In the genomic region with DNA sequence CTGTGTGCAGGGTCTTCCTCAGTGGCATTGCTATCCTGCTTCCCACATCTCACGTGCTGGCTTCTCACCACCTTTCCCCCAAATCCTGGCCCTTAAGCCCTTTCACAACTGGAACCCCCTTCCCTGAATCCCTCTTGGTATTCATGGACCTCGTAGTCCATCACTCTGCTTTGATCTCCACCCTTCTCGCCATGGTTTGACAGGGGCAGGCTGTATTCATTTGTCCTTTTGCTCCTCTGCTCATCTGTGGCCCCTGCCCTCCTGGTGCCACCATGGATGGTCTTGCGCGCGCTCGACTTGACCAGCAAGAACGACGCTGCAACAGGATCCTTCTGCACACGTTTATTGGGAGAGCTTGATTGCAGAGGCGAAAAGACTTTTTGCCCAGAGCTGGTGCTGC, we compare ENCODE assay signal across 25 mouse cellular contexts. TPM values are rescaled to one million over a fixed set of nuclear protein-coding genes. Genes with fewer than 3 reads are reported as not detected.
"Had no signal": no experiment of that assay in that cellular context is flagged by ENCODE, and none has a peak within 500 bp of the region (broad histone marks: within the 10 kb centered on the region; RNA-seq: fewer than 3 reads in every experiment).

No protein-coding gene starts in this region.

- DNase-seq: cerebellum, adult 8-10 months; cerebellum, adult 9-10 months; cerebellum, adult 9-11 months; gastrocnemius, adult 2 months; gastrocnemius, postnatal 10 days; gastrocnemius, postnatal 14 days; gastrocnemius, postnatal 25 days; gastrocnemius, postnatal 36 days; heart, adult 11 months; heart, adult 2 months had no signal

- H3K27ac ChIP-seq: embryonic facial prominence, embryonic 10.5 days; embryonic facial prominence, embryonic 12.5 days; embryonic facial prominence, embryonic 13.5 days; embryonic facial prominence, embryonic 15.5 days; forebrain, embryonic 10.5 days; forebrain, embryonic 12.5 days; forebrain, embryonic 13.5 days; gastrocnemius, adult 2 months; heart, adult 2 months had no signal

- H3K9ac ChIP-seq: embryonic facial prominence, embryonic 12.5 days; embryonic facial prominence, embryonic 13.5 days; embryonic facial prominence, embryonic 15.5 days; forebrain, embryonic 12.5 days; forebrain, embryonic 13.5 days had no signal

- H3K9me3 ChIP-seq: embryonic facial prominence, embryonic 10.5 days; embryonic facial prominence, embryonic 12.5 days; embryonic facial prominence, embryonic 13.5 days; embryonic facial prominence, embryonic 15.5 days; forebrain, embryonic 12.5 days; forebrain, embryonic 13.5 days had no signal

- H3K27me3 ChIP-seq: embryonic facial prominence, embryonic 12.5 days; embryonic facial prominence, embryonic 13.5 days; embryonic facial prominence, embryonic 15.5 days had no signal

- H3K4me3 ChIP-seq: embryonic facial prominence, embryonic 10.5 days; embryonic facial prominence, embryonic 12.5 days; embryonic facial prominence, embryonic 13.5 days; embryonic facial prominence, embryonic 15.5 days; erythroblast, embryonic 14.5 days; forebrain, embryonic 10.5 days; forebrain, embryonic 12.5 days; forebrain, embryonic 13.5 days; gastrocnemius, adult 2 months; heart, adult 2 months had no signal

- H3K36me3 ChIP-seq: embryonic facial prominence, embryonic 10.5 days; embryonic facial prominence, embryonic 12.5 days; embryonic facial prominence, embryonic 13.5 days; embryonic facial prominence, embryonic 15.5 days; forebrain, embryonic 10.5 days; forebrain, embryonic 12.5 days had no signal

- H3K4me2 ChIP-seq: embryonic facial prominence, embryonic 12.5 days; embryonic facial prominence, embryonic 13.5 days; embryonic facial prominence, embryonic 15.5 days; forebrain, embryonic 12.5 days; forebrain, embryonic 13.5 days had no signal

RNA-seq across cellular contexts. Expression of gene Capn8, which starts 5.3 kb away (rescaled TPM):
- total RNA-seq: gastrocnemius, adult 18-20 months; gastrocnemius, adult 2 months; gastrocnemius, adult 8-10 months; gastrocnemius, postnatal 10 days; gastrocnemius, postnatal 14 days; gastrocnemius, postnatal 25 days; gastrocnemius, postnatal 36 days; gastrocnemius, postnatal 4 days; granulocyte monocyte progenitor cell, adult 5-6 weeks; heart, adult 18-20 months; heart, adult 2 months; heart, adult 8-10 months had no signal
- polyA plus RNA-seq: embryonic facial prominence, embryonic 10.5 days; embryonic facial prominence, embryonic 11.5 days; embryonic facial prominence, embryonic 13.5 days; erythroblast, embryonic 14.5 days; forebrain, embryonic 10.5 days; heart, adult 2 months had no signal
